Mouse (Mus musculus) stomach, embryonic 15.5 days (tissue): ENCODE data around the gene Acaa1b. TPM values are rescaled to one million over a fixed set of nuclear protein-coding genes. Genes with fewer than 3 reads are reported as not detected.

Source experiments
- ATAC-seq: fragments of 200-750 bp; cut with Nextera tagmentation; 2 replicates; pipeline ENCODE4 v1.8.0; 2017; ENCODE audit warnings: low read depth, moderate number of reproducible peaks, moderate TSS enrichment; ENCODE audit not compliant: insufficient read depth, low FRiP score
- H3K27ac ChIP-seq: fragments of 300-500 bp; sonication (generic); 2 replicates; pipeline ENCODE4 v1.5.1; 2015; ENCODE audit warnings: mild to moderate bottlenecking, inconsistent platforms
- H3K27me3 ChIP-seq: fragments of 300-500 bp; sonication (generic); replicated peaks from 2 replicates; pipeline ENCODE4 v1.6.1; 2015; ENCODE audit warnings: inconsistent platforms
- H3K36me3 ChIP-seq: fragments of 300-500 bp; sonication (generic); 2 replicates; pipeline ENCODE4 v1.6.1; 2015; ENCODE audit warnings: inconsistent platforms
- H3K4me1 ChIP-seq: fragments of 300-500 bp; sonication (generic); 2 replicates; pipeline ENCODE4 v1.6.1; 2015; ENCODE audit warnings: inconsistent platforms
- H3K4me2 ChIP-seq: fragments of 300-500 bp; sonication (generic); 2 replicates; pipeline ENCODE4 v1.6.1; 2015; ENCODE audit warnings: mild to moderate bottlenecking, inconsistent platforms
- H3K4me3 ChIP-seq: fragments of 300-500 bp; sonication (generic); replicated peaks from 2 replicates; pipeline ENCODE4 v1.5.1; 2015; ENCODE audit warnings: inconsistent platforms
- H3K9ac ChIP-seq: fragments of 300-500 bp; sonication (generic); 2 replicates; pipeline ENCODE4 v1.6.1; 2015; ENCODE audit warnings: inconsistent platforms
- H3K9me3 ChIP-seq: fragments of 300-500 bp; sonication (generic); 2 replicates; pipeline ENCODE4 v1.6.1; 2016; ENCODE audit warnings: inconsistent platforms
- WGBS: fragments of 180-500 bp; shearing (Covaris S2); methylation state at CpG from one replicate; pipeline ENCODE4 v1.1.7; 2015; 5-methylcytosine and 5-hydroxymethylcytosine counted together
- polyA plus RNA-seq: library from polyadenylated mRNA; unstranded; fragments of >200 nt; fragmentation: Nextera tagmentation; extraction: Ambion mirVana; gene quantifications from 2 replicates; pipeline ENCODE4 v1.2.1, GENCODE M21; 2015

Gene Acaa1b
- polyA plus RNA-seq, 1 experiment from 2014 or later: 2.3 TPM

DNA sequence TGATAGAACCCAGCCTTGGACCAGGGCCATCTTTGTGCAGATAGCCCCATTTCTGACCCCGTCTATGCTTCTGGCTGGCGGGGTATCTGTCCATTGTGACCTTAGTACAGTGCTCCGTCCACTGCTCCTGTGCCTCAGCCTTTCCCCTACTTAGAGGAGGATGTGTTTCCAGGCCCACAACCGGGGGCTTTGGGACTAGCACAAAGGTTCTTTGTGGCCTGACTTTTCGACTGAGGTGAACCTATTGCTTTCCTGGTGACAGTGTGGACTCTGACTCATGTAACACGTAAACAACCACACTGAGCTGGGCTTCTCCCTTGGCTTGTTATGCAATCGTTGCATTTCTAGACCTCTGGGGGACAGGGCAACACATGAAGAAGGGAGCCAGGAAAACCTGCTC is 7.8 kb upstream of the Acaa1b start:
- no peak overlapping the region for H3K27ac ChIP-seq
- no peaks in the 10 kb centered on the region for H3K27me3 ChIP-seq
- no peak overlapping the region for H3K4me3 ChIP-seq
- H3K9ac ChIP-seq: no peak overlapping the region
- no peak for ATAC-seq
- H3K9me3 ChIP-seq: no peaks in the 10 kb centered on the region
- no peaks in the 10 kb centered on the region for H3K4me1 ChIP-seq
- H3K4me2 ChIP-seq: no peak overlapping the region
- H3K36me3 ChIP-seq: no peaks in the 10 kb centered on the region
- WGBS: 79% methylated on average over 7 of the region's 7 CpGs

GRCm38 (mm10) chr9:119160689-119161088 is 3.8 kb upstream of the Acaa1b start:
- 0 out of 2 replicates have a peak, but pooled peaks cover 4% of the 10 kb centered on the region for H3K27me3 ChIP-seq
- H3K9ac ChIP-seq: no peak overlapping the region
- WGBS: 79% methylated on average over 3 of the region's 3 CpGs
- H3K27ac ChIP-seq: no peak overlapping the region
- peaks cover 3% of the 10 kb centered on the region; the same call in 1 of the 2 replicates for H3K4me1 ChIP-seq
- no peaks in the 10 kb centered on the region for H3K9me3 ChIP-seq
- no peak for ATAC-seq
- H3K4me3 ChIP-seq: no peak overlapping the region
- no peak overlapping the region for H3K4me2 ChIP-seq
- no peaks in the 10 kb centered on the region for H3K36me3 ChIP-seq

DNA sequence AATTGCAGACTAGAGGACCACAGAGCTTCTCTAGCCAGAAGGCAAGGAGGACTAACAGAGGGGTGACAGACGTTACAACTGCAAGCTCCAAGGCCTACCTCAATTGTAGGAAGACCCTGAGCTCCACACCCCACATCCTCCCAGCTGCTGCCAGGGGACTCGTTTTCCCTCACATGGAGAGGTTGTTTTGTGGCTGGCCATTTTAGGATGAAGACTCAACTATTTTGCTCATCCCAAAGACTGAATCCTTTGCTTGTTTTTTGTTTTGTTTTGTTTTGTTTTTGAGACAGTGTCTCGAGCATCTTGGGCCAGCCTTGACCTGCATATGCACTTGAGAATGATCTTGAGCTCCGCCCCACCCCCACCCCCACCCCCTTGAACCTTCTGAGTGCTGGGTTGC is 2.0 kb upstream of the Acaa1b start, which contains the start of gene Gm47289:
Gene Gm47289, plus strand, starts transcription at position 301 of the 400 bp plus-strand sequence.
- WGBS: 48% methylated on average over 4 of the region's 4 CpGs
- Histone ChIP-seq H3K36me3 (no peaks in the 10 kb centered on the region), H3K27ac (no peak within 1 kb of the TSS)

GRCm38 (mm10) chr9:119155826-119156225 is 1.1 kb downstream of the Acaa1b start:
- WGBS: 46% methylated on average over 7 of the region's 7 CpGs
- no peak overlapping the region for H3K9ac ChIP-seq
- ATAC-seq: no peak
- peak overlapping the region; percentile 85; the same call in 1 of the 2 replicates for H3K4me2 ChIP-seq
- H3K9me3 ChIP-seq: no peaks in the 10 kb centered on the region
- H3K4me3 ChIP-seq: peak overlapping the region; percentile 54; the same call in 1 of the 2 replicates
- H3K27me3 ChIP-seq: 0 out of 2 replicates have a peak, but pooled peaks cover 4% of the 10 kb centered on the region
- H3K36me3 ChIP-seq: no peaks in the 10 kb centered on the region
- no peak overlapping the region for H3K27ac ChIP-seq
- H3K4me1 ChIP-seq: peaks cover 3% of the 10 kb centered on the region; the same call in 1 of the 2 replicates

More for the DNA sequence above, 2.0 kb upstream of the Acaa1b start, which contains the start of gene Gm47289:
- H3K4me1 ChIP-seq: peaks cover 3% of the 10 kb centered on the region; the same call in 1 of the 2 replicates
- H3K4me2 ChIP-seq: no peak within 1 kb of the TSS
- no peak within 1 kb of the TSS for H3K4me3 ChIP-seq
- no peak within 1 kb of the TSS for H3K9ac ChIP-seq
- 0 out of 2 replicates have a peak, but pooled peaks cover 4% of the 10 kb centered on the region for H3K27me3 ChIP-seq
- H3K9me3 ChIP-seq: no peaks in the 10 kb centered on the region
- no peak for ATAC-seq

DNA sequence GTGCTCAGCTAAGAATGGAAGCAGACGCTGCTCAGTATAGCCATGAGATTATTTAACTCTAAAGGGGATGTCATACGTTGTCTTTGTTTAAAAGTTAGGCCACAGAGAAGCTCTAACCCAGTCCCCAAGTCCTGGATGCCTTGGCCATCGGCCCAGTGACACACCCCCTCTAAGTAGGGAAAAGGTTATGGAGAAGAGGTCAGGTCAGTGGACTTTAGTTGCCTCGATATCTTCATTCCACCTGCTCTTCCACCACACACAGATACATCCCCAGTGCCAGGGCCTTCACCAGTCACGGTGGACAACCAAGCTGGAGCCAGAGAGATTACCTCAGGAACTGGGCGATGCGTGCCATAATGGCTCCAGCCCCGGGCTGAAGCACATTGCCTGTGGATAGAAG is 1.5 kb downstream of the Acaa1b start:
- no peaks in the 10 kb centered on the region for H3K9me3 ChIP-seq
- no peak for ATAC-seq
- 0 out of 2 replicates have a peak, but pooled peaks cover 4% of the 10 kb centered on the region for H3K27me3 ChIP-seq
- H3K4me1 ChIP-seq: peaks cover 3% of the 10 kb centered on the region; the same call in 1 of the 2 replicates
- H3K4me3 ChIP-seq: no peak overlapping the region
- H3K4me2 ChIP-seq: no peak overlapping the region
- WGBS: 76% methylated on average over 8 of the region's 8 CpGs
- no peak overlapping the region for H3K27ac ChIP-seq
- no peaks in the 10 kb centered on the region for H3K36me3 ChIP-seq
- no peak overlapping the region for H3K9ac ChIP-seq

DNA sequence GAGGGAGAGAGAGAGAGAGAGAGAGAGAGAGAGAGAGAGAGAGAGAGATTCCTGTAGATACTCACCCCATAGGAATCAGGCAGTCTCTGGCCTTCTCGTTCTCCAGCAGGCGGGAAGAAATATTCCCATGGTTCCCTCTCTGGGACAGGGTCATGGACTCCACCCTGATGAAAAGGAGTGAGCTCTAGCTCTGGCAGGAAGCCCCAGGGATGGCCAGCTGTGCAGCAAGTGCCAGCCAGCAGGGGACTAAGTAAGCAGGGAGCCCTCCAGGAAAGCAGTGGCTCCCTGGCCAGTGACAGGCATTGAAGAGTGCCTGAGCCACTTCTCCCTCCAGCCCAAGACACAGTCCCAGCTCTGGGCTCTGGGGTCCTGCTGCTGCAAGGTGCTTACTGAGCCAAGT is 5.1 kb downstream of the Acaa1b start:
- H3K27me3 ChIP-seq: 0 out of 2 replicates have a peak, but pooled peaks cover 4% of the 10 kb centered on the region
- WGBS: 46% methylated on average over 2 of the region's 2 CpGs
- H3K4me2 ChIP-seq: no peak overlapping the region
- H3K9me3 ChIP-seq: no peaks in the 10 kb centered on the region
- no peaks in the 10 kb centered on the region for H3K36me3 ChIP-seq
- H3K27ac ChIP-seq: no peak overlapping the region
- no peak overlapping the region for H3K9ac ChIP-seq
- no peak for ATAC-seq
- no peak overlapping the region for H3K4me3 ChIP-seq
- H3K4me1 ChIP-seq: peaks cover 2% of the 10 kb centered on the region; the same call in 1 of the 2 replicates

DNA sequence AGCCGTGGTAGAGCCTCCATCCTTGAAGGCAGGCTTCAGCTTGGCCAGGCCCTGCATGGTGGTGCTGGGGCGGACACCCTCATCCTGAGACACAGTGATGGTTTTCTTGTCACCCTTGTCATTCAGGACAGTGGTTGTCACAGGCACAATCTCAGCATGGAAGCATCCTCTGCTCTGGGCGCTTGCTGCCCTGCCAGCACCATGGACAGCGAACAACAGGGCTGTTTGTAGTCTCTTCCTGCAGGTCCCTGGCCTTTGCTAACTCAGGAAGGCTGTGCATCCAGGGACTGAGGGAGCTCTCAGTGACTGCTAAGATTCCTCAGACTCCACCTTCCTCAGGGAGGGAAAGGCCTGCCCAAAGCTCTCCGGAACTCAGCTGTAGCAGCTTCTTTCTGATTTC is 7.3 kb downstream of the Acaa1b start:
- Histone ChIP-seq H3K4me2 (no peak overlapping the region), H3K27ac (no peak overlapping the region), H3K4me1 (no peaks in the 10 kb centered on the region), H3K9ac (no peak overlapping the region), H3K4me3 (no peak overlapping the region), H3K9me3 (no peaks in the 10 kb centered on the region), H3K36me3 (no peaks in the 10 kb centered on the region), H3K27me3 (no peaks in the 10 kb centered on the region)
- 19% methylated on average over 5 of the region's 5 CpGs for WGBS
- ATAC-seq: no peak

- no peak overlapping the region for H3K27ac ChIP-seq
- no peak for ATAC-seq
- H3K4me2 ChIP-seq: no peak overlapping the region
- no peak overlapping the region for H3K4me3 ChIP-seq
- no peaks in the 10 kb centered on the region for H3K4me1 ChIP-seq
- H3K36me3 ChIP-seq: no peaks in the 10 kb centered on the region
- no peaks in the 10 kb centered on the region for H3K27me3 ChIP-seq
- no peaks in the 10 kb centered on the region for H3K9me3 ChIP-seq
- H3K9ac ChIP-seq: no peak overlapping the region
- 66% methylated on average over 13 of the region's 13 CpGs for WGBS
Observed at GRCm38 (mm10) chr9:119146098-119146770, 10.7 kb downstream of the Acaa1b start.

GRCm38 (mm10) chr9:119145638-119146037 is 11.3 kb downstream of the Acaa1b start:
- 61% methylated on average over 6 of the region's 6 CpGs for WGBS
- no peak overlapping the region for H3K4me2 ChIP-seq
- H3K9ac ChIP-seq: no peak overlapping the region
- H3K9me3 ChIP-seq: no peaks in the 10 kb centered on the region
- no peaks in the 10 kb centered on the region for H3K36me3 ChIP-seq
- no peak overlapping the region for H3K27ac ChIP-seq
- no peaks in the 10 kb centered on the region for H3K4me1 ChIP-seq
- no peak overlapping the region for H3K4me3 ChIP-seq
- H3K27me3 ChIP-seq: no peaks in the 10 kb centered on the region
- ATAC-seq: no peak

DNA sequence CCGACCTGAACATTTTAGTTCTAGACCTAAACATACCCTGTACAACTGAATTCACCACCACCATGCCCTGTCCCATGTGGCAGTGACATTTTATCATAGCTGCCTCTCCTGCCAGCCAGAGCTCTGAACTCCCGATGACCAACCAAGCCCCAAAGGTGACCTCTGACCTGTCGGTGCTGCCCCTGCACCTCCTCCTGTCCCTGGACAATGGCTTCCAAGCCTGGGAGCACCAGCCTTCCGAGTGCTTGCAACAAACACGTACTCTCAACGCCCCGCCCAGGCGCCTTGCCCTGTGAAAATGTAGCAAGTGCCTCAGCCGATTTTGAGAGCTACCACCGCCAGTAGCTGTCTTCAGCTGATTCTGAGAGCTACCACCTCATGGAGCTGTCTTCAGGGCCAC is 11.8 kb downstream of the Acaa1b start:
- no peaks in the 10 kb centered on the region for H3K36me3 ChIP-seq
- no peak overlapping the region for H3K9ac ChIP-seq
- H3K9me3 ChIP-seq: no peaks in the 10 kb centered on the region
- no peak overlapping the region for H3K4me2 ChIP-seq
- ATAC-seq: no peak
- no peaks in the 10 kb centered on the region for H3K27me3 ChIP-seq
- WGBS: 62% methylated on average over 10 of the region's 10 CpGs
- no peaks in the 10 kb centered on the region for H3K4me1 ChIP-seq
- no peak overlapping the region for H3K27ac ChIP-seq
- no peak overlapping the region for H3K4me3 ChIP-seq

GRCm38 (mm10) chr9:119144696-119145095 is 12.2 kb downstream of the Acaa1b start:
- Histone ChIP-seq H3K36me3 (no peaks in the 10 kb centered on the region), H3K4me3 (no peak overlapping the region), H3K9me3 (no peaks in the 10 kb centered on the region), H3K9ac (no peak overlapping the region), H3K4me2 (no peak overlapping the region), H3K4me1 (no peaks in the 10 kb centered on the region), H3K27ac (no peak overlapping the region), H3K27me3 (no peaks in the 10 kb centered on the region)
- 72% methylated on average over 8 of the region's 8 CpGs for WGBS
- no peak for ATAC-seq

DNA sequence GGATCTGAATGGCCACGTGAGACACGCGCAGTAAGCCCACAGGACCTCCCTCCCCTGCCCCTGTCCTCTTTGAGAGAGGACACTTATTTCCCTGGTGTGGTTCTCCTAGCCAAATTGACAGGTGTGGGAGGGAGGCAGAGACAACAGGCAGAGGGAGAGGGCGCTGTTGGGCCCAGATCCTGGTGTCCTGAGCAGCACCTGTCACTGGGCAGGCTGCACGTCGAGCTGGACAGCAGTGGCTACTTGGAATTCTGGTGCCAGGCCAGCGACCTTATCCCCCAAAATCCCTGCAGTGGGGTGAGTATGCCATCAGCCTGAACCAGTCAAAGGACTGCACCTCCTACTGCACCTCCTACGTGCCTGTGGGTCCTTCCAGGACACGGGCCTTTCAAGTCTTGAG is 13.5 kb downstream of the Acaa1b start:
- H3K9ac ChIP-seq: no peak overlapping the region
- WGBS: 61% methylated on average over 9 of the region's 9 CpGs
- H3K27ac ChIP-seq: no peak overlapping the region
- ATAC-seq: no peak
- no peaks in the 10 kb centered on the region for H3K36me3 ChIP-seq
- H3K27me3 ChIP-seq: no peaks in the 10 kb centered on the region
- no peaks in the 10 kb centered on the region for H3K9me3 ChIP-seq
- H3K4me3 ChIP-seq: no peak overlapping the region
- no peaks in the 10 kb centered on the region for H3K4me1 ChIP-seq
- H3K4me2 ChIP-seq: no peak overlapping the region
